Mouse (Mus musculus): ENCODE measurements around the gene Gmcl1.

Gene Gmcl1

DNA sequence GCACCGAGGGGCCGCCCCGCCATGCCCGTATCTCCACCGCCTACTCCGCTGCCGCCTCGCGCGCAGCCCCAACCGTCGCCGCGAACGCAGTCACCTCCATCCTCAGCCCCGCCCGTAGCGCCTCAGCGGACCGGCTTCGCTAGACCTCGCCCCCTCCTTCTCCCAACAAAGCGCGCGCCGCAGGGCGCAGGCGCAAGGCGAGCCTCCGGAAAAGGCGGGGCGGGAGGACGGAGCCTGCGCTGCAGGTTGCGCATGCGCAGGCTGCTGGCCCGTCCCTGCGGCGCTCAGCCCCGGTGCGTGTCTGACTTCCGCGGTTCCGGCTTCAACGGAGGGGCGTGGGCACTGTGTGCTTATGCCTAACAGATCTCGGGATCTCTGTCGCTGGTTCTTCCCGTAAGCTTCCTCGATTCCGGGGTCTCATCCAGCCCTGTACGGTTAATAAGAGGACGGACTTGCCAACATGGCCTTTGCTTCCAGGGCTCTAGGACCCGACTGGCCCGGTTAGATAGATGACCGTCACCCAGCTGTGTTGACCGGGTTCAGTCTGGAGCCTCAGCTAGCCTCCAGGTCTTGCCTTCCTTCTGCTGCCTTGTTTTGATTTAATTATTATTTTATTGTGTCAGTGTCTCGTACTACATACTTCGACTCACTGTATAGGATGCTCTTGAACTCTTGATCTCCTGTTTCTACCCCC lies at the start of gene Gmcl1:
Gene Gmcl1, minus strand, starts transcription at position 201 of the 694 bp plus-strand sequence.
- DNase-seq (ENCODE audit: low read depth, low spot score): peak; percentile 97

GRCm38 (mm10) chr6:86782342-86782741 lies 49.2 kb upstream of the Gmcl1 start:
- DNase-seq (ENCODE audit: low read depth, low spot score): no peak

DNA sequence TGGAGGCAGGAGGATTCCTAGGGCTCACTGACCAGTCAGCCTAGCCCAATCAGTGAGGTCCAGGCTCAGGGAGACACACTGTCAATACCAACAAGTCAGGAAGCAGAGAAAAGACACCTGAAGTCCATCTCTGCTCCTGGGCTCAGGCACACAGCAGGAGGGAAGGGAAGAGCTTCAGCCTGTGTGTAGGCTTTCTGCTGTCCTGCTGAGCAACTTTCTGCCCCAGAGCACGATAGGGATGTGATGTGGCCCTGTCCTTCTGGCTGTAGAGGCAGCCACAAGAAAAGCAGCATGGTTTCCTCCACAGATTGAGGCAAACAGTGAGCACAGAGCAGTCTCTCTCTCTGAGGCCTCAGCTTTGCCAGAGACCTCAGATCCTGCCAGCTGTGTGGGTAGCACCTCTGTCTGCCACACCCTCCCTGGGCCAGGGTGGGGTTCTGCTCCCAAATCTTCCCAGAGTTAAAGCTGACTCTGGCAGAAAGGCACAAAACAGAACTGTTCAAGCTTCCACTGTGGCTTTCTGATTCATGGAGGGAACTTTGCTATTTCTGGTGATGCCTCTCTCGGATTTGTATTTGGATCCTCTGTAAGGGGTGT lies 48.3 kb upstream of the Gmcl1 start:
- DNase-seq (ENCODE audit: low read depth, low spot score): no peak

DNA sequence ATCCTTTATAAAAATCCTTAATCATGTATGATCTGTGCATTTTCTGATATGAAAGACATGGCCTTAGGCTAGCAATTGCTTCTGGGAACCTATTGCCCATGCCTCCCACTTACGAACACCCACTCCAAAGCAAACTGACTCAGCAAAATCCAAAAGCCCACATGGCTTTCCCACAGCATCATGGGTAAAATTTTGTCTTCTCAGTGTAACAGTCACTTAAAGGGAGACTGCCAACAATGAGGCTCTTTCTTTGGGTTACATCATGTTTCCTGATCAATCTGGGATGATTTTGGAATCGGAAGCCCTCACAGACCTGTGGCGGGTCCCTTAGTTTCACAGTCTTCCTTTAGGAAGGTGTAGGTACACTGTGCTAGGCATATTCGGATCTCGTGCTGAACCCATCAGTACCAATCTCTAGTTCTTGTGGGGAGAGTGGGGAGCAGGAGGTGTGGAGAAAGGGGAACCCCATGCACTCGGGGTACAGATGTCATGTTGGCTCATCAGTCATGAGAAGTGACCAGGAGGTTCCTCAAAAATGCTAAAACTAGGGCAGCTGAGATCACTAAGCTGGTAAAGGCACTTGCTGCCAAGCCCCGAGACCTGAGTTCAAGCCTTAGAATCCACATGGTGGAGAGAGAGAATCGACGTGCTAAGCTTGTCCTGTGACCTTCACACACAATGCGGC lies 45.9 kb upstream of the Gmcl1 start:
- DNase-seq (ENCODE audit: low read depth, low spot score): no peak

- no peak for DNase-seq (ENCODE audit: low read depth, low spot score)
Observed at GRCm38 (mm10) chr6:86777181-86777580, 44.0 kb upstream of the Gmcl1 start.

DNA sequence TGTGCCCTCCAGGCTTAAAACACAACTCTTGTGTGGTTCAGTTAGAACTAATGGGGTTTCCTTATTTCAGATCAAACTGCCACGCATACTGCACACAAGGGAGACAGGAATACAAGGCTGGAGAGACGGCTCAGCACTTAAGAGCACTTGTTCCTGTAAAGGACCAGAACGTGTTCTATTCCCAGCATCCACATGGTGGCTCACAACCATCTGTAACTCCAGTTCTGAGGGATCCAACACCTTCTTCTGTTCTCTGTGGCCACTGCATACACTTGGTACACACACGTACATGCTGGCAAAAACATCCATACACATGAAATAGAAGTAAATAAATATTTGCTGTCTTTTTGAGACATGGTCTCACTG lies 43.5 kb upstream of the Gmcl1 start:
- no peak for DNase-seq (ENCODE audit: low read depth, low spot score)

DNA sequence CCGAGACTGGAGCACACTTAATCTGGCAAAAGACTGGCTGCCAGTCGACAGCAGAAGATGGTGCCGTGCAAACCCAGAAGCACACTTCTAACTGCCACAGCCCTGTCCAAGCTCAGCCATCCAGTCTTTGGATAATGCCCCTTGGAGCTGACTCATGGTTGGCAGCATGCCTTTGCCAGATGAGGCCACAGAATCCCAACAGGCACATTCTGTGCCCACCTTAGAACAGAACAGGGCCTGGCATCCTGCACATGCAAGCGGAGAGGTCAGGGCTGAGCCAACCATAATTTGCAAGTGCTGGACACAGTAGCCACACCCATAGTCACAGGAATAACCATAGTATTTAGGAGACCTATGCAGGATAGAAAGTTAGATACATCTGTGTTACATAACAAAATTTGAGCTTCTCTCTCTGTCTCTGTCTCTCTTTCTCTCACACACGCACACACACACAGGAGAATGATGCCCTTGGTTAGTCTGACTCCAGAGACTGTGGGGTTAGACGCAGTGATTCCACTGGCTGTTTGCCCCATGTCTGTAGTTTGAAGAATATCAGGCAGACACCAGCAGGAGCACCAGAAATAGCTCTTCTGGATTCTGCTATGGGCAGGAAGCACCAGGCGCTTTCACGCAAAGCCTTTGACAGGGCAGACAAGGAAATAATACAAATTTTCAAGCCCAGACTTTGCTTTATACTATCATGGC lies 43.0 kb upstream of the Gmcl1 start:
- peak; percentile 67 for DNase-seq (ENCODE audit: low read depth, low spot score)

DNA sequence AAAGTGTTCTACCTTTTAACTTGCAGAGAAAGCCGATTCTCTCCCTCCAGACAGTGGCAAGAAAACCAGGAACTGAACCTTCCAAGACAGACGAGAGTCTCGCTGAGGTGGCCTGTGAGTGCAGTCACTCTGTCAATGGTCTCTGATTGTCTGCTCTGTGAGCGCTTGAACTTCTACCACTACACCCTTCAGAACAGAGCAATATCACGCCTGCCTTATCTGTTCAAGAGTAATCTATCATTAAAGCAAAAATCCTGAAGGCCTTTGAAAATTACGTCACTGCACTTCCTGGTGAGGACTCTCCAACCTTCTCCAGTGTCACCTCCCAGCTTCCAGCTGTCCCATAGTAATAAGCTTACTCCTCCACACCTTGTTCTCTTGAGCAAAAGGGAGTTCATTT lies 41.8 kb upstream of the Gmcl1 start:
- no peak for DNase-seq (ENCODE audit: low read depth, low spot score)

GRCm38 (mm10) chr6:86773830-86774229 lies 40.6 kb upstream of the Gmcl1 start:
- no peak for DNase-seq (ENCODE audit: low read depth, low spot score)

DNA sequence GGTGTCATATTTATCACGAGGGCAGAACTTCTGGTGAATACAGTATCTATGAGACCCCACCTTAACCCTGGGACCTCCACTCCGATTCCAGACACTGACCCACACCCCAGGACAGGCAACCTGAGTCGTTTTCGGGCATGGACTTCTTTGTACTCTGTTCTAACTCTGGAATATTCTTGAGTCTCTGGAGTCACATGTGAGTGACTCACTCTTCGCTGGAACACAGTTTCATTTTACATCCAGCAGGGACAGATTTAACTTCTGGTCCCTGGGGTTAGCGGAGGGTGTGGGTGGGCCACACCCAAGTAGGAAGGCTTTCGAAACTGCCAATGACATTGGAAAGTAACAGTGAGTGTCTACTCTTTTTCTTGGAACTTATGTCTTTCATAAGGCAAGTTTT lies 39.4 kb upstream of the Gmcl1 start:
- peak; percentile 80 for DNase-seq (ENCODE audit: low read depth, low spot score)

DNA sequence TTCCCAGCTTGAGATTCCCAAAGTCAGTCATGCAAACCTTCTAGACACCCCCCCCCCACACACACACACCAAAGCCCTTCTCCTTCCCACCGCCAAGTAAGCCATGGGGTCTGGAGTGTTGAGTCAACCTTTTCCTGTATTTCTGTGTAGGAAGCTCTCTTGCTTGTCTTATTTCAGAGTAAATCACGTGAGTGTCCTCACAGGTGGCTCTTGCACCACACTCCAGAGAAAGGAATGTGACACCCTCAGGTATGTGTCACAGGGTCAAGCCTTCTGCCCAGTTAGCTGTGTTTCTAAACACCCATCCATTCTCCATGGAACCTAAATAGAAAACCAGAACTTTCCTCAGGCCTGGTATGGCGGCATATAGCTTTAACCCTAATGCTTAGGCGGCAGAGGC lies 35.8 kb upstream of the Gmcl1 start:
- DNase-seq (ENCODE audit: low read depth, low spot score): no peak

DNA sequence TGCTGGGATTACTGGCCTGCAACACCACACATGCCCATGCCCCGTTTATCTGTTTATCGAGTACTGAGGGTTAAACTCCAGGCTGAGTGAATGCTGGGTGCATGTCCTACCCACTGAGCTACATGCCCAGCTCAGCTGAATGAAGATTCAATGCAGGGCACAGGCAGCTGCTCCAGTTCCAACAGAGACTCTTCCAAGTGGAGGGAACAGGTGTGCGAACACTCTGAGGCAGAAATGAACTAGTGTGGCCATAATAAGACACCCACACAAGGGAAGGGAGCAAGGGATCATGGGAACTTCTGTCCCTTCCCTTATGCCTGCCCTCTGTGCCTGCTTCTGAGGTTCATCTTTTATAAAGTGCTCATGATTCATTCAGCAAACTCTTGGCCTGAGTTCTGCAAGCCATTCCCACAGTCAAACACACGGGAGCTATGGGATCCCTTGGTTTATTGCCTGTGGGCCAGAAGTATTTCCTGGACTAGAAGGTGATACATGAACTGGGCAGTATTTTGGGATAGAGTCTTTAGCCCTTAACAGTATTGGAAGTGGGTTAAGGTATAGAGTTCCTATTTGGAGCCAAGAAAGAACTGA lies 35.1 kb upstream of the Gmcl1 start:
- DNase-seq (ENCODE audit: low read depth, low spot score): no peak

DNA sequence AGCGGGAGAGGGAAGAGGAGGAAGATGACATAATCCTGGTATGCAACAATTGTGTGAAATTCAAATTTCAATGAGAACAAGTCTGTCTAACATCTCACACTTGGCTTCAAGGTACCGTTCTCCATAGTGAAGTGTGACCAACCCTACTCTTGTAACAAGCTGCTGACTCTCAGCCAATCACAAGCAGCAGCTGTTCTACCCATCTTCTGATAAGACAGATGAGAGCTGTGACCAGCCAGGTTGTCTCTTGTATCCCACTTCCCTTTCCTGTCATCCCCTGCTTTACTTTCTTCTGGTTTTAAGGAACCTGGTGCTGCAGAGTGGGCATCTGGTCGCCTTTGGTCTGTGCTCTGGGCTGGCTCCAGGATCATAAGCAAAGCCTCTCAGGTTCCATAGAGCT lies 34.3 kb upstream of the Gmcl1 start:
- no peak for DNase-seq (ENCODE audit: low read depth, low spot score)

- no peak for DNase-seq (ENCODE audit: low read depth, low spot score)
Observed at GRCm38 (mm10) chr6:86765637-86766059, 32.5 kb upstream of the Gmcl1 start.

GRCm38 (mm10) chr6:86754105-86754863 lies 21.1 kb upstream of the Gmcl1 start:
- DNase-seq (ENCODE audit: low read depth, low spot score): no peak

DNA sequence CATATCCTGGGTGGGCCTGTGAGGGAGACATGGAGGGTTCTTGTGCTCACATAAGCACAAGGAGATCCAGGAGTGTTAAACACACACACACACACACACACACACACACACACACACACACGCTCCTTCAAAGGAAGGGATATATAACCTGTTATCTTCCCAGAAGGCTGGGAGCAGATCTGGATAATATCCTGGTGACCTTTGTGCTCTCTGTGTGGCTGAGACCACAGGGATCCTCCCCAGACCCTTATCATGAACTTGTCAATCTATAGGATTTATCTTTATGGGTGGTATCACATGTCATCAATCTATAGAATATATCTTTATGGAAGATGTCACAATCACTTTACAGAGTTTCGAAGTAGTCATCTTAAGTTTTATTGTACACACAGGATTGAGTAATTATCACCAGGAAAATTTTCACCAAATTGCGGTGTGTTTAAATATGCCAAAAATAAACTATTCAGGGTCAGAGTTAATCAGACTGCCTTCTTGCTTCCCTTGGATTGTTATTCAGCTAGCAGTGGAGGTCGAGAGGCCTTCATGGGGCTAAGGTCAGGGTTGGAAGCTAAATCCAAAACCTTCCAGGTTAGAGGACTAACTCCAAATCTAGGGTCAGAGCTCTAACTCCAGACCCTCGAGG lies 19.8 kb upstream of the Gmcl1 start:
- no peak for DNase-seq (ENCODE audit: low read depth, low spot score)

- no peak for DNase-seq (ENCODE audit: low read depth, low spot score)
Observed at GRCm38 (mm10) chr6:86750961-86751360, 17.8 kb upstream of the Gmcl1 start.

GRCm38 (mm10) chr6:86749817-86750216 lies 16.6 kb upstream of the Gmcl1 start:
- no peak for DNase-seq (ENCODE audit: low read depth, low spot score)

DNA sequence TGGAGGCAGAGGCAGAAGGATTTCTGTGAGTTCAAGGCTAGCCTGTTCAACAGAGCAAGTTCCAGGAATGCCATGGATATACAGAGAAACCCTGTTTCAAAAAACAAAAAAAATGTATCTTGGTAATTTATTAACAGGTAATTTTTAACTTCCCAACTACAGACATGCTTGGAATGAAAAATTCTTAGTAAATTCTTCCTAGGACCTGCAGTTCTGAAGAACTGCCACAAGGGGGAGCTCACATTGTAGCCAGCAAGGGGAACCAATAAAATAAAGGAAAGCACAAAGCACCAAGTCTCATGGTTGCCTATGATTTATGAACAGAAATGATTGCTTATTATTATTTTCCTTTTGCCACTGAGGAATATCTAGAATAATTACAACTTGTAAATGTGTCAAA lies 14.0 kb upstream of the Gmcl1 start:
- DNase-seq (ENCODE audit: low read depth, low spot score): peak; percentile 56

DNA sequence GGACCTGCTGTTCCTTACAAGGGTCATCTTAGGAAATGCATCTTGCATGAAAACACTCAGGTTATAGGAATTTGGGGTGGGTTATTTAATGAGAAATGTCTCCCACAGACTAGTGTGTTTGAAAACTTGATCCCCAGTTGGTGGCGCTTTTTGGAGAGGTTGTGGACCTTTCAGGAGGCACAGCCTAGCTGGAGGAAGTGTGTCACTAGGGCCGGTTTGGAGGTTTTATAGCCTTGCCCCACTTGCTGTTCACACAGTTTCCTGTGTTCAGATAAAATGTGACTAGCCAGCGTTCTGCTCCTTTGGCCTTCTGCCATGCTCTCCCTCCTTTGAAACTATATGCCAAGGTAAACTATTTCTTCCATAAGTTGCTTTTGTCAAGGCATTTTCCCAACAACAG lies 7.5 kb upstream of the Gmcl1 start:
- DNase-seq (ENCODE audit: low read depth, low spot score): no peak

- no peak for DNase-seq (ENCODE audit: low read depth, low spot score)
Observed at GRCm38 (mm10) chr6:86736830-86737229, 3.6 kb upstream of the Gmcl1 start.
